Mouse (Mus musculus) myocyte (in vitro differentiated cells): ENCODE data around the gene Arhgef3.

Experiments used
- SRF ChIP-seq: IDR thresholded peaks from one replicate; pipeline ENCODE4 v1.6.1; 2011; ENCODE audit warnings: low read depth; ENCODE audit not compliant: control insufficient read depth, insufficient read length
- TCF12 ChIP-seq: IDR thresholded peaks from one replicate; pipeline ENCODE4 v1.6.1; 2011; ENCODE audit warnings: mild to moderate bottlenecking, control low read depth; ENCODE audit not compliant: poor library complexity, insufficient read depth, severe bottlenecking

DNA sequence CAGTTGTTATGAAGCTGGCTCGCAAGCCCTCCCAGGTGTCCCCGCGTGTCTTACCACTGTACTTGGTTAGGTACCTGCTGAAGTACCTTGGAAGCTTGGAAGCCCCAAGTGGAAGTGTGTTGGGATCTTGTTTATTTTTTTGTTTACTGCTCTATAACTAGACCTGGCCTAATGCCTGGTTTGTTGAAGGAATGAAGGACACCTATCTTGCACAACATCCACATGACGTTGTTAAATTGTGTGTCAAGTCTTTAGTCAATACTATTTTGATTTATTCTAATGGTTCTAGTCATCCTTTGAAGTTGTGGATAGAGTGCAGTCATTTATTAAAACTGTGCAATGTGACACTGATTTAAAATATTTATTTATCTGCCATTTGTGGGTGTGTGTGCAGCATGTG, 94.8 kb downstream of the Arhgef3 start:
- TF ChIP-seq SRF (no peak), TCF12 (no peak)
